Mouse (Mus musculus) CH12.LX (cell line): ENCODE measurements around the gene Ncoa1. TPM values are rescaled to one million over a fixed set of nuclear protein-coding genes. Genes with fewer than 3 reads are reported as not detected.

Source experiments
- DNase-seq: peaks from one replicate; pipeline ENCODE4 v3.0.0-alpha.2; 2013; ENCODE audit errors: extremely low read depth
- H3K27ac ChIP-seq: 2 replicates; pipeline ENCODE4 v1.5.1; 2012; ENCODE audit warnings: low read depth, mild to moderate bottlenecking, control low read depth, moderate library complexity; ENCODE audit not compliant: insufficient read depth
- H3K27me3 ChIP-seq: replicated peaks from 2 replicates; pipeline ENCODE3; 2012; ENCODE audit warnings: inconsistent platforms
- H3K36me3 ChIP-seq, 2 experiments: replicated peaks in 1 of 2; 2 replicates each; pipeline versions ENCODE3 to v1.6.1; 2012; ENCODE audit warnings: inconsistent platforms in 1 of 2, low read length in 1 of 2, mild to moderate bottlenecking in 1 of 2, mixed read lengths in 1 of 2, moderate library complexity in 1 of 2; ENCODE audit not compliant: control insufficient read depth in 1 of 2, insufficient read depth in 1 of 2
- H3K4me1 ChIP-seq, 2 experiments: 2 replicates each; pipeline ENCODE4 v1.6.1; 2012; ENCODE audit warnings: inconsistent platforms in 1 of 2, moderate library complexity in 1 of 2; ENCODE audit not compliant: insufficient read depth in 2 of 2, control insufficient read depth in 1 of 2
- H3K4me2 ChIP-seq: 2 replicates; pipeline ENCODE4 v1.6.1; 2012; ENCODE audit warnings: low read depth, mild to moderate bottlenecking, control low read depth; ENCODE audit not compliant: poor library complexity, insufficient read depth, severe bottlenecking
- H3K4me3 ChIP-seq, 3 experiments: fragments of 150-350 bp in 1 of 3; sonication (generic) in 1 of 3; replicated peaks in 1 of 3; 2 replicates each; pipeline versions ENCODE3 to v1.5.1; 2011 to 2012; ENCODE audit warnings: low read depth in 2 of 3, low read length in 2 of 3, mild to moderate bottlenecking in 2 of 3, moderate library complexity in 2 of 3, control low read depth in 1 of 3, improper control_type of control experiment in 1 of 3, inconsistent platforms in 1 of 3, mixed read lengths in 1 of 3; ENCODE audit not compliant: poor library complexity in 1 of 3
- H3K79me2 ChIP-seq: replicated peaks from 2 replicates; pipeline ENCODE4 v1.6.1; 2012; ENCODE audit warnings: mild to moderate bottlenecking, moderate library complexity; ENCODE audit not compliant: control insufficient read depth, poor library complexity, insufficient read depth, severe bottlenecking; ENCODE audit errors: extremely low read depth
- H3K9ac ChIP-seq: 2 replicates; pipeline ENCODE4 v1.6.1; 2012; ENCODE audit warnings: low read depth, mild to moderate bottlenecking, control low read depth, moderate library complexity; ENCODE audit not compliant: insufficient read depth
- H3K9me3 ChIP-seq: replicated peaks from 2 replicates; pipeline ENCODE3; 2012; ENCODE audit warnings: low read length, inconsistent platforms, mixed read lengths
- E2F4 ChIP-seq: IDR thresholded peaks from 2 replicates; pipeline ENCODE4 v1.6.1; 2011; ENCODE audit warnings: low read depth, low read length, improper control_type of control experiment; ENCODE audit not compliant: insufficient replicate concordance
- ETS1 ChIP-seq: conservative IDR thresholded peaks from 2 replicates; pipeline ENCODE4 v1.6.1; 2012; ENCODE audit warnings: low read depth, mild to moderate bottlenecking, inconsistent platforms, low read length, improper control_type of control experiment, moderate library complexity
- GABPA ChIP-seq: IDR thresholded peaks from 2 replicates; pipeline ENCODE4 v1.6.1; 2012; ENCODE audit warnings: low read depth, low read length, improper control_type of control experiment, inconsistent platforms; ENCODE audit not compliant: insufficient replicate concordance
- HCFC1 ChIP-seq: IDR thresholded peaks from 2 replicates; pipeline ENCODE4 v1.6.1; 2012; ENCODE audit warnings: low read depth, mild to moderate bottlenecking, inconsistent platforms, low read length, improper control_type of control experiment
- MEF2A ChIP-seq: IDR thresholded peaks from 2 replicates; pipeline ENCODE4 v1.6.1; 2014; ENCODE audit warnings: low read depth, mild to moderate bottlenecking, inconsistent platforms, low read length, improper control_type of control experiment, borderline replicate concordance
- NELFE ChIP-seq: IDR thresholded peaks from 2 replicates; pipeline ENCODE4 v1.6.1; 2011; ENCODE audit warnings: low read depth, low read length, improper control_type of control experiment
- NRF1 ChIP-seq: IDR thresholded peaks from 2 replicates; pipeline ENCODE4 v1.6.1; 2014; ENCODE audit warnings: low read depth, mild to moderate bottlenecking, inconsistent platforms, low read length, improper control_type of control experiment, moderate library complexity
- PAX5 ChIP-seq: IDR thresholded peaks from 2 replicates; pipeline ENCODE4 v1.6.1; 2012; ENCODE audit warnings: low read length, inconsistent platforms, mixed read lengths
- RCOR1 ChIP-seq: conservative IDR thresholded peaks from 2 replicates; pipeline ENCODE4 v1.6.1; 2012; ENCODE audit warnings: low read depth, mild to moderate bottlenecking, inconsistent platforms, low read length, improper control_type of control experiment
- SIN3A ChIP-seq: IDR thresholded peaks from 2 replicates; pipeline ENCODE4 v1.6.1; 2012; ENCODE audit warnings: low read length, improper control_type of control experiment, inconsistent platforms
- SMC3 ChIP-seq: IDR thresholded peaks from 2 replicates; pipeline ENCODE4 v1.6.1; 2011; ENCODE audit warnings: low read depth, low read length, improper control_type of control experiment
- TBP ChIP-seq: conservative IDR thresholded peaks from 2 replicates; pipeline ENCODE4 v1.6.1; 2011; ENCODE audit warnings: low read depth, low read length, improper control_type of control experiment
- TCF12 ChIP-seq: IDR thresholded peaks from 2 replicates; pipeline ENCODE4 v1.6.1; 2014; ENCODE audit warnings: low read depth, mild to moderate bottlenecking, inconsistent platforms, low read length, improper control_type of control experiment
- UBTF ChIP-seq: IDR thresholded peaks from 2 replicates; pipeline ENCODE4 v1.6.1; 2012; ENCODE audit warnings: low read depth, mild to moderate bottlenecking, inconsistent platforms, low read length, improper control_type of control experiment, moderate library complexity
- USF1 ChIP-seq: IDR thresholded peaks from 2 replicates; pipeline ENCODE4 v1.6.1; 2014; ENCODE audit warnings: low read depth, mild to moderate bottlenecking, inconsistent platforms, low read length, improper control_type of control experiment
- ZC3H11A ChIP-seq: IDR thresholded peaks from 2 replicates; pipeline ENCODE4 v1.6.1; 2012; ENCODE audit warnings: low read depth, mild to moderate bottlenecking, inconsistent platforms, low read length, improper control_type of control experiment
- ZKSCAN1 ChIP-seq: IDR thresholded peaks from 2 replicates; pipeline ENCODE4 v1.6.1; 2012; ENCODE audit warnings: low read depth, inconsistent platforms, low read length, improper control_type of control experiment, borderline replicate concordance
- ZMIZ1 ChIP-seq: IDR thresholded peaks from 2 replicates; pipeline ENCODE4 v1.6.1; 2012; ENCODE audit warnings: low read depth, mild to moderate bottlenecking, inconsistent platforms, low read length, improper control_type of control experiment
- dilution Hi-C: fragments of 300-500 bp; cut with MboI; formaldehyde crosslinking; loops from 2 replicates; pipeline ENCODE4 v1.14.3; 2020; ENCODE audit warnings: low sequenced_read_pairs; ENCODE audit not compliant: extremely low pct_unique_long_range_greater_than_20kb, extremely low pct_ligation_motif_present
- in situ Hi-C: fragments of 300-500 bp; cut with MboI; formaldehyde crosslinking; loops from 3 replicates; pipeline ENCODE4 v1.14.3; 2019; ENCODE audit warnings: low sequenced_read_pairs, low pct_ligation_motif_present, low pct_unique_long_range_greater_than_20kb, mixed read lengths
- polyA plus RNA-seq: library from polyadenylated mRNA; unstranded; fragments of >175 nt; gene quantifications from 2 replicates; pipeline ENCODE4 v1.2.1, GENCODE M21; 2012; ENCODE audit warnings: low read depth; ENCODE audit not compliant: insufficient read length
- total RNA-seq, 2 experiments: library from RNA; depleted of rRNA; stranded (reverse); fragments of 300-350 nt in 1 of 2; fragments of >200 nt in 1 of 2; gene quantifications; 2 replicates each; pipeline ENCODE4 v1.2.3; 2012 to 2014

The Ncoa1 gene
- total and polyA plus RNA-seq, 3 experiments = 2.4 to 6.4 (median 4.2) TPM

DNA sequence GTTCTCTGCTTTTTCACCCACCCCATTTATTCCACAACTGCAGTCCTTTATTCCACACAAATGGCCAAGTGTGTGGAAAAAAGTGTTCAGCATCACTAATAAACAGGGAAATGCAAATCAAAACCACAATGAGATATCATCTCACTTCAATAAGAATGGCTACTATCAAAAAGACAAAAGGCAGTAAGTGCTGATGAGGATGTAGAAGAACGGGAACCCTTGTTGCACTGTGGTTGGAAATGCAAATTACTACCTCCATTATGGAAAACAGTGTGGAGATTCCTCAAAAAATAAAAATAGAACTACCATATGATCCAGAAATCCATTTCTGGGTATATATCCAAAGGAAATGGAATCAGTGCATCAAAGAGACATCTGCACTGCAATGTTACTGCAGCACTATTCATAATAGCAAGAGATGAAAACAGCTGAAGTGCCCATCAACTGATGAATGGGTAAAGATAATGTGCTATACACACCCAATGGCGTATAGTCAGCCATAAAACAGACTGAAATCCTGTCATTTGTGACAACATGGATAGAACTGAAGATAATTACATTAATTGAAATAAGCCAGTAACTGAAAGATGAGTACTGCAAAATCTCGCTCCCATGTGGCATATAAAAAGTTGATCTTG is 59.2 kb downstream of the Ncoa1 start:
- dilution Hi-C loops = no loop called here
- peaks cover 0 to 9% of the 10 kb centered on the region in 2 experiments; a peak in 1 of 4 replicates for H3K4me1 ChIP-seq
- no peaks in the 10 kb centered on the region for H3K36me3 ChIP-seq
- no peaks in the 10 kb centered on the region for H3K9me3 ChIP-seq
- in situ Hi-C loops = no loop called here
- H3K27ac ChIP-seq = no peak overlapping the region
- H3K9ac ChIP-seq = no peak overlapping the region
- no peak overlapping the region for H3K4me3 ChIP-seq
- H3K27me3 ChIP-seq = no peaks in the 10 kb centered on the region
- no peak overlapping the region for H3K4me2 ChIP-seq
- TF ChIP-seq NRF1 (no peak), HCFC1 (no peak), ZC3H11A (no peak), ZMIZ1 (no peak), ZKSCAN1 (no peak), GABPA (no peak), SMC3 (no peak), USF1 (no peak), UBTF (no peak)
- DNase-seq = no peak
- H3K79me2 ChIP-seq = no peaks in the 10 kb centered on the region

DNA sequence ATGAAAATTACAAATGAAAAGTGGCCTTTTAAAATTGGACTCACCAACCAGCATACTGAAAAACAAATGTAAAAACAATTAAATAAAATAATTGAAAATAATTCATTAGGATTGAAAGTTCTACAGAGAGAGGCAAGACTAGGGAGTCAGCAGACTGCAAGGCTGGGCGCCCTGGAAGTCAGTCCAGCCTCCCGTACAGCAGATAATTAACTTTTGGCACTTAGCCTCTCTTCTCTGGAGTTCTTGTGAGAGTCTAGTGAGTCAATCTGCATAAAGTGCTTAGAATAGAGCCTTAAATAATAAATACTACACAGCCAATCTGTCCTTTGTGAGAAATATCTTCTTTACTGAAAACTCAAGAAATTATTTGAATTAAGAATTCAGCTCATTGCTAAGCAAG is 69.9 kb downstream of the Ncoa1 start:
- Histone ChIP-seq H3K27me3 (no peaks in the 10 kb centered on the region), H3K27ac (no peak overlapping the region), H3K9ac (no peak overlapping the region), H3K79me2 (no peaks in the 10 kb centered on the region), H3K9me3 (no peaks in the 10 kb centered on the region), H3K36me3 (no peaks in the 10 kb centered on the region), H3K4me3 (no peak overlapping the region), H3K4me2 (no peak overlapping the region), H3K4me1 (no peaks in the 10 kb centered on the region)
- no peak for DNase-seq
- no peak for TF ChIP-seq HCFC1
- TF ChIP-seq E2F4 = no peak
- TF ChIP-seq MEF2A = no peak
- no peak for TF ChIP-seq UBTF
- TF ChIP-seq TBP = no peak
- no peak for TF ChIP-seq ETS1
- TF ChIP-seq NELFE = no peak
- TF ChIP-seq PAX5 = no peak
- TF ChIP-seq TCF12 = no peak
- no peak for TF ChIP-seq SIN3A
- no peak for TF ChIP-seq RCOR1
- dilution Hi-C loops (no loop called here), in situ Hi-C loops (no loop called here)
